Mouse (Mus musculus) brain, embryonic 14.5 days (tissue): Measurements from ENCODE around the gene Vps45.

ENCODE experiments used
- CTCF ChIP-seq: fragments of 200-500 bp; IDR thresholded peaks from 2 replicates; pipeline ENCODE4 v1.5.1; 2012; ENCODE audit warnings: inconsistent platforms, mild to moderate bottlenecking, moderate library complexity, borderline replicate concordance; ENCODE audit not compliant: insufficient read depth, insufficient read length; ENCODE audit errors: extremely low read depth
- POLR2A ChIP-seq: fragments of 200-500 bp; IDR thresholded peaks from 2 replicates; pipeline ENCODE4 v1.6.1; 2012; ENCODE audit warnings: mild to moderate bottlenecking, inconsistent platforms, borderline replicate concordance; ENCODE audit not compliant: poor library complexity, insufficient read depth, insufficient read length, severe bottlenecking; ENCODE audit errors: extremely low read depth

DNA sequence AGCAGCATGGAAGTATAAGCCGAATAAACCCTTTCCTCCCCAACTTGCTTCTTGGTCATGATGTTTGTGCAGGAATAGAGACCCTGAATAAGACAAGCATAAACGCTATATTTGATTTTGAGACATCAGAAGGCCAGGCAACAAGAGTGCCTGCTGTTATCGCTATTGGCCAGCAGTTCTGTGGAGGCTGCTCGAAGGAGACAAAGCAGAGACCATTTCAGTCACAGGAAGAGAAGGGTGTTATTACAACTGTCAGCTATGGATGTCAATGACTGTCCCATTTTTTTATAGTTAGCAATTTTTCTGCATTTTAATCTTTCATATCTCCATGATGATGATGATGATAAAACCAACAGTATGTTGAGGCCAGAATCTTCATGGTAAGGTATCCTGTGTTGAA is 23.4 kb upstream of the Vps45 start:
- no peak for TF ChIP-seq CTCF
- no peak for TF ChIP-seq POLR2A
